Mouse (Mus musculus) G1E (cell line): ENCODE measurements around the gene Dcdc2a. TPM values are rescaled to one million over a fixed set of nuclear protein-coding genes. Genes with fewer than 3 reads are reported as not detected.

Source experiments
- ATAC-seq: 2 replicates; pipeline ENCODE4 v1.8.0; 2016; ENCODE audit warnings: mild to moderate bottlenecking; ENCODE audit not compliant: insufficient number of reproducible peaks, poor library complexity, low FRiP score, severe bottlenecking; ENCODE audit errors: extremely low read depth
- DNase-seq: peaks from one replicate; pipeline ENCODE4 v3.0.0; 2012; ENCODE audit warnings: low spot score
- H3K27me3 ChIP-seq: 2 replicates; pipeline ENCODE4 v1.6.1; 2012; ENCODE audit warnings: mild to moderate bottlenecking, low read length, inconsistent platforms; ENCODE audit not compliant: insufficient read depth
- H3K36me3 ChIP-seq: replicated peaks from 2 replicates; pipeline ENCODE3; 2012; ENCODE audit warnings: mild to moderate bottlenecking, inconsistent platforms
- H3K4me1 ChIP-seq: 2 replicates; pipeline ENCODE4 v1.6.1; 2012; ENCODE audit warnings: low read depth, low read length, inconsistent platforms, mixed read lengths; ENCODE audit not compliant: insufficient read depth
- H3K4me3 ChIP-seq: 2 replicates; pipeline ENCODE4 v1.5.1; 2012; ENCODE audit warnings: low read depth, mild to moderate bottlenecking, inconsistent platforms, low read length, moderate library complexity, mixed read lengths
- H3K9me3 ChIP-seq: replicated peaks from 2 replicates; pipeline ENCODE4 v1.6.1; 2012; ENCODE audit warnings: inconsistent platforms
- CTCF ChIP-seq: IDR thresholded peaks from 2 replicates; pipeline ENCODE4 v1.5.1; 2012; ENCODE audit warnings: low read depth, low read length, inconsistent platforms, mixed read lengths
- GATA1 ChIP-seq: IDR thresholded peaks from 2 replicates; pipeline ENCODE4 v1.6.1; 2012; ENCODE audit warnings: borderline replicate concordance, low read length, inconsistent platforms, mixed read lengths
- GATA2 ChIP-seq: IDR thresholded peaks from 2 replicates; pipeline ENCODE4 v1.6.1; 2012; ENCODE audit warnings: low read depth, low read length, inconsistent platforms, borderline replicate concordance
- POLR2AphosphoS5 ChIP-seq: IDR thresholded peaks from 2 replicates; pipeline ENCODE4 v1.6.1; 2012; ENCODE audit warnings: low read depth, low read length, inconsistent platforms; ENCODE audit not compliant: insufficient replicate concordance
- TAL1 ChIP-seq: conservative IDR thresholded peaks from 2 replicates; pipeline ENCODE4 v1.6.1; 2012; ENCODE audit warnings: low read depth, low read length, inconsistent platforms, mixed read lengths
- polyA plus RNA-seq: library from polyadenylated mRNA; stranded (reverse); fragments of >175 nt; gene quantifications from 2 replicates; pipeline ENCODE4 v1.2.3, GENCODE M21; 2012
- total RNA-seq, 2 experiments: library from RNA; stranded (forward) in 1 of 2; stranded (reverse) in 1 of 2; fragments of 200-1000 nt in 1 of 2; fragments of >200 nt in 1 of 2; fragmentation: Nextera tagmentation in 1 of 2; gene quantifications; 2 replicates each; pipeline ENCODE4 v1.2.3; 2014 to 2017

The Dcdc2a gene
- total and polyA plus RNA-seq, 3 experiments: 0.11 TPM; not detected in 2

- DNase-seq (no peak), ATAC-seq (no peak)
- no peaks in the 10 kb centered on the region for H3K27me3 ChIP-seq
- peaks cover 4% of the 10 kb centered on the region; the same call in 1 of the 2 replicates for H3K9me3 ChIP-seq
- TF ChIP-seq GATA2 (no peak), GATA1 (no peak), TAL1 (no peak), CTCF (no peak), POLR2AphosphoS5 (no peak)
- no peak overlapping the region for H3K4me3 ChIP-seq
- H3K36me3 ChIP-seq: no peaks in the 10 kb centered on the region
- no peaks in the 10 kb centered on the region for H3K4me1 ChIP-seq
These were observed 113.1 kb downstream of the Dcdc2a start for GRCm38 (mm10) chr13:25168891-25169290.

GRCm38 (mm10) chr13:25177835-25178234 is 122.0 kb downstream of the Dcdc2a start:
- H3K36me3 ChIP-seq: no peaks in the 10 kb centered on the region
- no peaks in the 10 kb centered on the region for H3K4me1 ChIP-seq
- DNase-seq: no peak
- no peaks in the 10 kb centered on the region for H3K27me3 ChIP-seq
- no peak for TF ChIP-seq POLR2AphosphoS5
- H3K9me3 ChIP-seq: no peaks in the 10 kb centered on the region
- H3K4me3 ChIP-seq: no peak overlapping the region
- ATAC-seq: no peak

- no peak for DNase-seq
- H3K36me3 ChIP-seq: no peaks in the 10 kb centered on the region
- no peak for ATAC-seq
- H3K4me1 ChIP-seq: no peaks in the 10 kb centered on the region
- H3K27me3 ChIP-seq: no peaks in the 10 kb centered on the region
- TF ChIP-seq GATA1 (no peak), POLR2AphosphoS5 (no peak)
- no peaks in the 10 kb centered on the region for H3K9me3 ChIP-seq
- H3K4me3 ChIP-seq: no peak overlapping the region
These were observed 122.6 kb downstream of the Dcdc2a start for GRCm38 (mm10) chr13:25178236-25179001.

GRCm38 (mm10) chr13:25186436-25187325 is 130.9 kb downstream of the Dcdc2a start:
- no peaks in the 10 kb centered on the region for H3K36me3 ChIP-seq
- H3K4me1 ChIP-seq: no peaks in the 10 kb centered on the region
- ATAC-seq (no peak), DNase-seq (no peak)
- no peak overlapping the region for H3K4me3 ChIP-seq
- no peak for TF ChIP-seq GATA2
- TF ChIP-seq TAL1: no peak
- TF ChIP-seq CTCF: no peak
- no peak for TF ChIP-seq POLR2AphosphoS5
- no peak for TF ChIP-seq GATA1
- H3K27me3 ChIP-seq: 0 out of 2 replicates have a peak, but pooled peaks cover 2% of the 10 kb centered on the region
- H3K9me3 ChIP-seq: no peaks in the 10 kb centered on the region

GRCm38 (mm10) chr13:25187326-25187710 is 131.5 kb downstream of the Dcdc2a start:
- ATAC-seq (no peak), DNase-seq (no peak)
- H3K36me3 ChIP-seq: no peaks in the 10 kb centered on the region
- H3K4me3 ChIP-seq: no peak overlapping the region
- no peak for TF ChIP-seq CTCF
- H3K4me1 ChIP-seq: no peaks in the 10 kb centered on the region
- no peaks in the 10 kb centered on the region for H3K9me3 ChIP-seq
- H3K27me3 ChIP-seq: 0 out of 2 replicates have a peak, but pooled peaks cover 2% of the 10 kb centered on the region

GRCm38 (mm10) chr13:25189419-25190144 is 133.8 kb downstream of the Dcdc2a start:
- Histone ChIP-seq H3K36me3 (no peaks in the 10 kb centered on the region), H3K4me1 (no peaks in the 10 kb centered on the region), H3K9me3 (no peaks in the 10 kb centered on the region), H3K4me3 (no peak overlapping the region), H3K27me3 (0 out of 2 replicates have a peak, but pooled peaks cover 2% of the 10 kb centered on the region)
- DNase-seq (no peak), ATAC-seq (no peak)
- no peak for TF ChIP-seq GATA2
- TF ChIP-seq TAL1: no peak
- no peak for TF ChIP-seq POLR2AphosphoS5
- TF ChIP-seq GATA1: no peak
- no peak for TF ChIP-seq CTCF
